Mouse (Mus musculus) limb, embryonic 11.5 days (tissue): ENCODE measurements around the gene Rad18. TPM values are rescaled to one million over a fixed set of nuclear protein-coding genes. Genes with fewer than 3 reads are reported as not detected.
"Not testable (repeated sequence)": the region's sequence is repeated elsewhere in the genome, so short reads cannot be mapped to it uniquely, and the experiment has no call there.

Source experiments
- ATAC-seq: fragments of 200-750 bp; cut with Nextera tagmentation; 2 replicates; pipeline ENCODE4 v1.8.0; 2017; ENCODE audit warnings: low read depth; ENCODE audit not compliant: insufficient number of reproducible peaks, low FRiP score, low TSS enrichment
- DNase-seq: peaks from one replicate; pipeline ENCODE4 v3.0.0-alpha.2; 2015; ENCODE audit warnings: low spot score
- H3K27ac ChIP-seq: fragments of 300-500 bp; sonication (generic); replicated peaks from 2 replicates; pipeline ENCODE4 v1.5.1; 2014; ENCODE audit warnings: low read depth, mild to moderate bottlenecking, low read length
- H3K27me3 ChIP-seq: fragments of 300-500 bp; sonication (generic); 2 replicates; pipeline ENCODE4 v1.6.1; 2014; ENCODE audit warnings: mild to moderate bottlenecking, low read length, mixed read lengths; ENCODE audit not compliant: control insufficient read depth, insufficient read depth
- H3K36me3 ChIP-seq: fragments of 300-500 bp; sonication (generic); 2 replicates; pipeline ENCODE4 v1.6.1; 2014; ENCODE audit warnings: mild to moderate bottlenecking, low read length, moderate library complexity, mixed read lengths; ENCODE audit not compliant: control insufficient read depth, insufficient read depth
- H3K4me1 ChIP-seq: fragments of 300-500 bp; sonication (generic); 2 replicates; pipeline ENCODE4 v1.6.1; 2014; ENCODE audit warnings: low read length, mixed read lengths; ENCODE audit not compliant: control insufficient read depth, insufficient read depth
- H3K4me2 ChIP-seq: fragments of 300-500 bp; sonication (generic); 2 replicates; pipeline ENCODE4 v1.6.1; 2014; ENCODE audit warnings: low read depth, mild to moderate bottlenecking, moderate library complexity; ENCODE audit not compliant: severe bottlenecking
- H3K4me3 ChIP-seq: fragments of 300-500 bp; sonication (generic); 2 replicates; pipeline ENCODE4 v1.5.1; 2014; ENCODE audit warnings: low read depth, low read length
- H3K9ac ChIP-seq: fragments of 300-500 bp; sonication (generic); 2 replicates; pipeline ENCODE4 v1.6.1; 2014; ENCODE audit warnings: mild to moderate bottlenecking, low read length
- H3K9me3 ChIP-seq: fragments of 300-500 bp; sonication (generic); 2 replicates; pipeline ENCODE4 v1.6.1; 2016; ENCODE audit warnings: low read length; ENCODE audit not compliant: control insufficient read depth
- WGBS: fragments of 180-500 bp; shearing (Covaris S2); extraction: QIAGEN DNeasy Blood & Tissue Kit; methylation state at CpG from one replicate; pipeline ENCODE4 v1.1.7; 2014; 5-methylcytosine and 5-hydroxymethylcytosine counted together
- polyA plus RNA-seq: library from polyadenylated mRNA; unstranded; fragments of >200 nt; fragmentation: Nextera tagmentation; extraction: Ambion mirVana; gene quantifications from 2 replicates; pipeline ENCODE4 v1.2.1, GENCODE M21; 2014

Gene Rad18
- polyA plus RNA-seq, 1 experiment from 2014 or later, result 43.2 TPM

GRCm38 (mm10) chr6:112702296-112702695 lies 5.8 kb upstream of the Rad18 start:
- H3K4me3 ChIP-seq, result not testable (repeated sequence)
- WGBS, result 76% methylated on average over 4 of the region's 4 CpGs

GRCm38 (mm10) chr6:112700392-112700791 lies 3.9 kb upstream of the Rad18 start:
- Histone ChIP-seq H3K27ac (no peak overlapping the region), H3K4me3 (no peak overlapping the region), H3K27me3 (no peaks in the 10 kb centered on the region), H3K4me1 (no peaks in the 10 kb centered on the region), H3K9ac (no peak overlapping the region), H3K36me3 (no peaks in the 10 kb centered on the region), H3K9me3 (no peaks in the 10 kb centered on the region), H3K4me2 (no peak overlapping the region)
- 0% methylated on average over 1 of the region's 1 CpGs for WGBS
- ATAC-seq (no peak), DNase-seq (peak; percentile 71)

More at GRCm38 (mm10) chr6:112702296-112702695, 5.8 kb upstream of the Rad18 start:
- H3K9ac ChIP-seq, H3K4me1 ChIP-seq, ATAC-seq, DNase-seq, H3K4me2 ChIP-seq, H3K27ac ChIP-seq, H3K36me3 ChIP-seq, H3K27me3 ChIP-seq, H3K9me3 ChIP-seq: not testable (repeated sequence)

- H3K4me3 ChIP-seq, result no peak overlapping the region
- ATAC-seq (no peak), DNase-seq (no peak)
- no peaks in the 10 kb centered on the region for H3K9me3 ChIP-seq
- H3K27ac ChIP-seq, result no peak overlapping the region
- WGBS, result 38% methylated on average over 1 of the region's 1 CpGs
- H3K4me1 ChIP-seq, result no peaks in the 10 kb centered on the region; the same call in 1 of the 2 replicates
- H3K9ac ChIP-seq, result no peak overlapping the region
- H3K27me3 ChIP-seq, result no peaks in the 10 kb centered on the region
- H3K4me2 ChIP-seq, result no peak overlapping the region
- H3K36me3 ChIP-seq, result no peaks in the 10 kb centered on the region
Observed at GRCm38 (mm10) chr6:112699115-112699514, 2.6 kb upstream of the Rad18 start.

GRCm38 (mm10) chr6:112694492-112694891 lies 2.0 kb downstream of the Rad18 start:
- DNase-seq (no peak), ATAC-seq (no peak)
- Histone ChIP-seq H3K4me2 (no peak overlapping the region), H3K9ac (no peak overlapping the region), H3K4me3 (no peak overlapping the region), H3K9me3 (no peaks in the 10 kb centered on the region), H3K27ac (no peak overlapping the region), H3K36me3 (no peaks in the 10 kb centered on the region), H3K27me3 (no peaks in the 10 kb centered on the region), H3K4me1 (no peaks in the 10 kb centered on the region; the same call in 1 of the 2 replicates)
- WGBS, result 91% methylated on average over 5 of the region's 5 CpGs

- H3K4me1 ChIP-seq, result no peaks in the 10 kb centered on the region; the same call in 1 of the 2 replicates
- H3K4me3 ChIP-seq, result no peak overlapping the region
- 97% methylated on average over 1 of the region's 1 CpGs for WGBS
- no peaks in the 10 kb centered on the region for H3K9me3 ChIP-seq
- ATAC-seq, result no peak
- no peak overlapping the region for H3K27ac ChIP-seq
- no peaks in the 10 kb centered on the region for H3K27me3 ChIP-seq
- no peak overlapping the region for H3K4me2 ChIP-seq
- DNase-seq, result no peak
- H3K36me3 ChIP-seq, result no peaks in the 10 kb centered on the region
- H3K9ac ChIP-seq, result no peak overlapping the region
Observed at GRCm38 (mm10) chr6:112691523-112691922, 5.0 kb downstream of the Rad18 start.

GRCm38 (mm10) chr6:112688033-112688432 lies 8.5 kb downstream of the Rad18 start:
- no peak for DNase-seq
- no peak overlapping the region for H3K4me2 ChIP-seq
- H3K36me3 ChIP-seq, result no peaks in the 10 kb centered on the region; the same call in 1 of the 2 replicates
- WGBS, result 95% methylated on average over 3 of the region's 3 CpGs
- H3K9me3 ChIP-seq, result no peaks in the 10 kb centered on the region
- H3K4me3 ChIP-seq, result no peak overlapping the region
- no peaks in the 10 kb centered on the region for H3K27me3 ChIP-seq
- no peak overlapping the region for H3K9ac ChIP-seq
- ATAC-seq, result no peak
- no peak overlapping the region for H3K27ac ChIP-seq
- H3K4me1 ChIP-seq, result no peaks in the 10 kb centered on the region

- Histone ChIP-seq H3K36me3 (no peaks in the 10 kb centered on the region; the same call in 1 of the 2 replicates), H3K4me3 (no peak overlapping the region), H3K27me3 (no peaks in the 10 kb centered on the region), H3K4me1 (no peaks in the 10 kb centered on the region), H3K9ac (no peak overlapping the region), H3K9me3 (no peaks in the 10 kb centered on the region), H3K27ac (no peak overlapping the region), H3K4me2 (no peak overlapping the region)
- 80% methylated on average over 7 of the region's 7 CpGs for WGBS
- DNase-seq (no peak), ATAC-seq (no peak)
Observed at GRCm38 (mm10) chr6:112686485-112686884, 10.0 kb downstream of the Rad18 start.

GRCm38 (mm10) chr6:112684065-112684464 lies 12.4 kb downstream of the Rad18 start:
- ATAC-seq (no peak), DNase-seq (no peak)
- Histone ChIP-seq H3K9me3 (no peaks in the 10 kb centered on the region), H3K4me1 (no peaks in the 10 kb centered on the region), H3K4me2 (no peak overlapping the region), H3K9ac (no peak overlapping the region), H3K36me3 (peaks cover 9% of the 10 kb centered on the region), H3K4me3 (no peak overlapping the region), H3K27me3 (no peaks in the 10 kb centered on the region), H3K27ac (no peak overlapping the region)
- 85% methylated on average over 2 of the region's 2 CpGs for WGBS

- 92% methylated on average over 5 of the region's 5 CpGs for WGBS
Observed at GRCm38 (mm10) chr6:112632071-112632470, 64.4 kb downstream of the Rad18 start.

More at GRCm38 (mm10) chr6:112632071-112632470, 64.4 kb downstream of the Rad18 start:
- Histone ChIP-seq H3K27me3 (no peaks in the 10 kb centered on the region), H3K9ac (no peak overlapping the region), H3K9me3 (no peaks in the 10 kb centered on the region), H3K36me3 (peaks cover 2% of the 10 kb centered on the region; the same call in 1 of the 2 replicates), H3K27ac (no peak overlapping the region), H3K4me1 (no peaks in the 10 kb centered on the region), H3K4me2 (no peak overlapping the region), H3K4me3 (no peak overlapping the region)
- ATAC-seq, result no peak
- no peak for DNase-seq
